Mouse (Mus musculus) hindbrain, embryonic 14.5 days (tissue): ENCODE results near the gene Atp5b. TPM values are rescaled to one million over a fixed set of nuclear protein-coding genes. Genes with fewer than 3 reads are reported as not detected.

Experiments
- ATAC-seq: fragments of 200-750 bp; cut with Nextera tagmentation; 2 replicates; pipeline ENCODE4 v1.8.0; 2017; ENCODE audit warnings: moderate number of reproducible peaks, mild to moderate bottlenecking, moderate TSS enrichment, moderate library complexity; ENCODE audit not compliant: low FRiP score
- DNase-seq: peaks from one replicate; pipeline ENCODE4 v3.0.0-alpha.2; 2015; ENCODE audit warnings: low spot score
- H3K27ac ChIP-seq: fragments of 300-500 bp; sonication (generic); 2 replicates; pipeline ENCODE4 v1.5.1; 2014; ENCODE audit warnings: mild to moderate bottlenecking, moderate library complexity
- H3K27me3 ChIP-seq: fragments of 300-500 bp; sonication (generic); 2 replicates; pipeline ENCODE4 v1.6.1; 2014; ENCODE audit warnings: mild to moderate bottlenecking, low read length, mixed read lengths; ENCODE audit not compliant: control insufficient read depth, insufficient read depth
- H3K36me3 ChIP-seq: fragments of 300-500 bp; sonication (generic); replicated peaks from 2 replicates; pipeline ENCODE4 v1.6.1; 2014; ENCODE audit not compliant: control insufficient read depth, insufficient read depth
- H3K4me1 ChIP-seq: fragments of 300-500 bp; sonication (generic); replicated peaks from 2 replicates; pipeline ENCODE4 v1.6.1; 2014; ENCODE audit warnings: antibody characterized with exemption, low read length, mixed read lengths; ENCODE audit not compliant: control insufficient read depth, insufficient read depth
- H3K4me2 ChIP-seq: fragments of 300-500 bp; sonication (generic); replicated peaks from 2 replicates; pipeline ENCODE4 v1.6.1; 2014; ENCODE audit warnings: mild to moderate bottlenecking, moderate library complexity
- H3K4me3 ChIP-seq: fragments of 300-500 bp; sonication (generic); replicated peaks from 2 replicates; pipeline ENCODE4 v1.5.1; 2014; ENCODE audit warnings: mild to moderate bottlenecking, low read length
- H3K9ac ChIP-seq: fragments of 300-500 bp; sonication (generic); 2 replicates; pipeline ENCODE4 v1.6.1; 2014
- H3K9me3 ChIP-seq: fragments of 300-500 bp; sonication (generic); 2 replicates; pipeline ENCODE4 v1.6.1; 2016; ENCODE audit warnings: low read length; ENCODE audit not compliant: control insufficient read depth
- whole genome bisulfite sequencing: fragments of 180-500 bp; shearing (Covaris S2); extraction: QIAGEN DNeasy Blood & Tissue Kit; methylation state at CpG from one replicate; pipeline ENCODE4 v1.1.7; 2014; 5-methylcytosine and 5-hydroxymethylcytosine counted together
- polyA plus RNA-seq: library from polyadenylated mRNA; unstranded; fragments of >200 nt; fragmentation: Nextera tagmentation; extraction: Ambion mirVana; gene quantifications from 2 replicates; pipeline ENCODE4 v1.2.1, GENCODE M21; 2014

Gene Atp5b
- polyA plus RNA-seq, result 2,242 and 2,471 TPM in 2 replicates

- H3K4me3 ChIP-seq, result peak within 1 kb of the TSS; percentile 85
- H3K4me2 ChIP-seq, result peak within 1 kb of the TSS; percentile 99
- H3K36me3 ChIP-seq, result peaks cover 36% of the 10 kb centered on the region
- H3K4me1 ChIP-seq, result peaks cover 15% of the 10 kb centered on the region
- WGBS, result under 1% methylated on average over 34 of the region's 34 CpGs
- peak within 1 kb of the TSS; percentile 96 for H3K9ac ChIP-seq
- H3K27me3 ChIP-seq, result no peaks in the 10 kb centered on the region
- peak within 1 kb of the TSS; percentile 93 for H3K27ac ChIP-seq
- no peaks in the 10 kb centered on the region for H3K9me3 ChIP-seq
- peak; percentile 99 for ATAC-seq
- DNase-seq, result peak; percentile 100
Measured at GRCm38 (mm10) chr10:128082880-128083421, at the start of gene Atp5b. Gene Atp5b (plus strand): TSS chr10:128083273.

GRCm38 (mm10) chr10:128036746-128037425 is 46.2 kb upstream of the Atp5b start:
- H3K27ac ChIP-seq, result peak overlapping the region; percentile 93
- H3K9ac ChIP-seq, result peak overlapping the region; percentile 98
- H3K4me2 ChIP-seq, result peak overlapping the region; percentile 98
- H3K4me3 ChIP-seq, result peak overlapping the region; percentile 98
- H3K36me3 ChIP-seq, result peaks cover 41% of the 10 kb centered on the region
- no peaks in the 10 kb centered on the region for H3K9me3 ChIP-seq
- DNase-seq (peak; percentile 30), ATAC-seq (no peak)
- H3K4me1 ChIP-seq, result peaks cover 29% of the 10 kb centered on the region
- no peaks in the 10 kb centered on the region for H3K27me3 ChIP-seq
- WGBS, result 8% methylated on average over 10 of the region's 10 CpGs

- WGBS, result 71% methylated on average over 3 of the region's 3 CpGs
- Histone ChIP-seq H3K9me3 (no peaks in the 10 kb centered on the region), H3K27me3 (no peaks in the 10 kb centered on the region), H3K27ac (no peak overlapping the region), H3K4me2 (peak overlapping the region; percentile 30), H3K4me1 (peaks cover 29% of the 10 kb centered on the region), H3K36me3 (peaks cover 49% of the 10 kb centered on the region), H3K9ac (peak overlapping the region; percentile 13; the same call in 1 of the 2 replicates), H3K4me3 (no peak overlapping the region)
- ATAC-seq, result no peak
- DNase-seq, result no peak
Measured at GRCm38 (mm10) chr10:128037921-128038320, 45.2 kb upstream of the Atp5b start.

GRCm38 (mm10) chr10:128039167-128039566 is 43.9 kb upstream of the Atp5b start:
- Histone ChIP-seq H3K4me1 (peaks cover 29% of the 10 kb centered on the region), H3K4me2 (no peak overlapping the region), H3K27ac (no peak overlapping the region), H3K4me3 (no peak overlapping the region), H3K36me3 (peaks cover 61% of the 10 kb centered on the region), H3K9me3 (no peaks in the 10 kb centered on the region), H3K9ac (no peak overlapping the region), H3K27me3 (no peaks in the 10 kb centered on the region)
- DNase-seq, result no peak
- ATAC-seq, result no peak
- WGBS, result 72% methylated on average over 5 of the region's 5 CpGs

- Histone ChIP-seq H3K4me3 (no peak overlapping the region), H3K9me3 (no peaks in the 10 kb centered on the region), H3K9ac (no peak overlapping the region), H3K27ac (no peak overlapping the region), H3K27me3 (no peaks in the 10 kb centered on the region), H3K36me3 (peaks cover 68% of the 10 kb centered on the region), H3K4me1 (peaks cover 24% of the 10 kb centered on the region), H3K4me2 (no peak overlapping the region)
- no peak for ATAC-seq
- 80% methylated on average over 3 of the region's 3 CpGs for WGBS
- no peak for DNase-seq
Measured at GRCm38 (mm10) chr10:128039858-128040257, 43.2 kb upstream of the Atp5b start.

- H3K4me1 ChIP-seq, result peaks cover 22% of the 10 kb centered on the region
- H3K27ac ChIP-seq, result no peak overlapping the region
- DNase-seq, result no peak
- ATAC-seq, result no peak
- no peaks in the 10 kb centered on the region for H3K9me3 ChIP-seq
- 95% methylated on average over 5 of the region's 5 CpGs for WGBS
- H3K4me3 ChIP-seq, result no peak overlapping the region
- peaks cover 72% of the 10 kb centered on the region for H3K36me3 ChIP-seq
- no peak overlapping the region for H3K4me2 ChIP-seq
- no peaks in the 10 kb centered on the region for H3K27me3 ChIP-seq
- H3K9ac ChIP-seq, result no peak overlapping the region
Measured at GRCm38 (mm10) chr10:128040293-128040692, 42.8 kb upstream of the Atp5b start.

- Histone ChIP-seq H3K4me1 (peaks cover 21% of the 10 kb centered on the region), H3K4me2 (no peak overlapping the region), H3K4me3 (no peak overlapping the region), H3K9me3 (no peaks in the 10 kb centered on the region), H3K27ac (no peak overlapping the region), H3K27me3 (no peaks in the 10 kb centered on the region), H3K36me3 (peaks cover 86% of the 10 kb centered on the region), H3K9ac (no peak overlapping the region)
- WGBS, result 86% methylated on average over 4 of the region's 4 CpGs
- ATAC-seq (no peak), DNase-seq (no peak)
Measured at GRCm38 (mm10) chr10:128041636-128042035, 41.4 kb upstream of the Atp5b start.

- H3K4me1 ChIP-seq, result peaks cover 13% of the 10 kb centered on the region
- ATAC-seq (no peak), DNase-seq (no peak)
- H3K9me3 ChIP-seq, result no peaks in the 10 kb centered on the region
- peaks cover 93% of the 10 kb centered on the region for H3K36me3 ChIP-seq
- WGBS, result 95% methylated on average over 3 of the region's 3 CpGs
- no peaks in the 10 kb centered on the region for H3K27me3 ChIP-seq
- no peak overlapping the region for H3K4me3 ChIP-seq
- H3K27ac ChIP-seq, result no peak overlapping the region
- H3K4me2 ChIP-seq, result no peak overlapping the region
- no peak overlapping the region for H3K9ac ChIP-seq
Measured at GRCm38 (mm10) chr10:128042466-128042865, 40.6 kb upstream of the Atp5b start.

- peaks cover 6% of the 10 kb centered on the region for H3K4me1 ChIP-seq
- 79% methylated on average over 3 of the region's 3 CpGs for WGBS
- no peak for DNase-seq
Measured at GRCm38 (mm10) chr10:128043041-128043835, 39.8 kb upstream of the Atp5b start.

More at GRCm38 (mm10) chr10:128043041-128043835, 39.8 kb upstream of the Atp5b start:
- Histone ChIP-seq H3K4me3 (no peak overlapping the region), H3K9me3 (no peaks in the 10 kb centered on the region), H3K9ac (no peak overlapping the region), H3K36me3 (peaks cover 96% of the 10 kb centered on the region), H3K27me3 (no peaks in the 10 kb centered on the region), H3K4me2 (no peak overlapping the region), H3K27ac (no peak overlapping the region)
- ATAC-seq, result no peak
